Mouse (Mus musculus) liver, postnatal 0 days (tissue): ENCODE results near the gene Bdh2. TPM values are rescaled to one million over a fixed set of nuclear protein-coding genes. Genes with fewer than 3 reads are reported as not detected.
A peak's percentile ranks its signal among the peaks of the same experiment; 100 is the strongest.

ENCODE experiments used
- ATAC-seq: fragments of 200-750 bp; cut with Nextera tagmentation; 2 replicates; pipeline ENCODE4 v1.8.0; 2017; ENCODE audit warnings: mild to moderate bottlenecking, moderate library complexity
- DNase-seq: peaks from one replicate; pipeline ENCODE4 v3.0.0-alpha.2; 2016
- H3K27ac ChIP-seq: fragments of 300-500 bp; sonication (generic); 2 replicates; pipeline ENCODE4 v1.5.1; 2014; ENCODE audit warnings: antibody characterized with exemption, moderate library complexity, mild to moderate bottlenecking, low read depth
- H3K27me3 ChIP-seq: fragments of 300-500 bp; sonication (generic); 2 replicates; pipeline ENCODE4 v1.6.1; 2014; ENCODE audit warnings: low read length, control low read depth, mixed read lengths; ENCODE audit not compliant: insufficient read depth
- H3K36me3 ChIP-seq: fragments of 300-500 bp; sonication (generic); replicated peaks from 2 replicates; pipeline ENCODE4 v1.6.1; 2014; ENCODE audit warnings: mild to moderate bottlenecking, control low read depth, low read length, moderate library complexity, mixed read lengths; ENCODE audit not compliant: insufficient read depth
- H3K4me1 ChIP-seq: fragments of 300-500 bp; sonication (generic); 2 replicates; pipeline ENCODE4 v1.6.1; 2014; ENCODE audit warnings: antibody characterized with exemption, mild to moderate bottlenecking, control low read depth; ENCODE audit not compliant: insufficient read depth
- H3K4me2 ChIP-seq: fragments of 300-500 bp; sonication (generic); 2 replicates; pipeline ENCODE4 v1.6.1; 2014; ENCODE audit warnings: low read depth, mild to moderate bottlenecking, low read length, moderate library complexity, mixed read lengths
- H3K4me3 ChIP-seq: fragments of 300-500 bp; sonication (generic); 2 replicates; pipeline ENCODE4 v1.5.1; 2014; ENCODE audit warnings: low read depth, low read length
- H3K9ac ChIP-seq: fragments of 300-500 bp; sonication (generic); replicated peaks from 2 replicates; pipeline ENCODE4 v1.6.1; 2014; ENCODE audit warnings: mild to moderate bottlenecking, moderate library complexity
- H3K9me3 ChIP-seq: fragments of 300-500 bp; sonication (generic); 2 replicates; pipeline ENCODE4 v1.6.1; 2016; ENCODE audit warnings: mild to moderate bottlenecking, control low read depth, low read length, mixed read lengths
- CTCF ChIP-seq: sonication (generic); IDR thresholded peaks from 2 replicates; pipeline ENCODE4 v1.5.1; 2016; ENCODE audit warnings: antibody characterized with exemption, low read depth
- EP300 ChIP-seq: IDR thresholded peaks from 2 replicates; pipeline ENCODE4 v1.6.1; 2016; ENCODE audit warnings: antibody characterized with exemption, low read depth, mild to moderate bottlenecking
- WGBS: fragments of 180-500 bp; shearing (Covaris S2); extraction: QIAGEN DNeasy Blood & Tissue Kit; methylation state at CpG from one replicate; pipeline ENCODE4 v1.1.7; 2014; ENCODE audit not compliant: insufficient replicate concordance; 5-methylcytosine and 5-hydroxymethylcytosine counted together
- polyA plus RNA-seq: library from polyadenylated mRNA; unstranded; fragments of >200 nt; fragmentation: Nextera tagmentation; extraction: Ambion mirVana; gene quantifications from 2 replicates; pipeline ENCODE4 v1.2.1, GENCODE M21; 2015

Bdh2 gene
- polyA plus RNA-seq, result 0.59 and 0.67 TPM in 2 replicates

DNA sequence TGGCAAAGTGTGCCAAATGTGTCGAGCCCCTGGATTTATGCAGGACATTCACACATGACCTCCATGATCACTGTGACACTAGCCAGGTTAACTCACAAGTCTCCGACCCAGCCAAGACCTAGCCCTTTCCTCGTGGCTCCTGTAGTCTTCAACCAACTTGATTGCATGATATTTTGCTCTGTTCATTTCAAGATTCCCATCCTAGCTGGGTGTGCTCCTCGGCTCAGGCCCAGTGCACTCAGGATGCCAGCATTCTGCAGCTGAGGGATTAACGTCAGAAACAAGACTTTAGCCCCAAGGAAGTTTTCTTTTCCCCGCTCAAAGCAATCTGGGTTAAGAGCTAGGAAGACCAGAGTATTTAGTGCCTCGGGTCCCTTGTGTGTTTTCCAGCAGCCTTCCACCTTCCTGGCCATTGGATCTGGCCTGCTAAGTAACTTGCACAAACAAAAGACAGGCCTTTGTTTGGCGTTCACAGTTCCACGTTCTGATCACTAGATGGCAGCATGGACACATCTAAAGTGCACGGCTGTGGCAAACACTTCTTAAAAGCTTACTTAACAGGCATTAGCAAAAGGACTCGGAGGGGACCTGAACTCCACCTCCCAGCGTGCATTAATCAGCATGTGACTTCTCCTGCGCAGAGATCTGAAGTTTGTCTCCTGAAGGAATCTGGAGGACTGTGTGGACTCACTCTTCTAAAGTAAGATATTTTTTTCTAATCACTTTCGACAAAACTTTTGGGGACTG is at the start of gene Bdh2:
Gene Bdh2 (plus strand): TSS at position 553 of the 747 bp plus-strand sequence.
- peaks cover 4% of the 10 kb centered on the region; the same call in 1 of the 2 replicates for H3K9me3 ChIP-seq
- H3K9ac ChIP-seq, result no peak within 1 kb of the TSS
- H3K4me3 ChIP-seq, result no peak within 1 kb of the TSS
- H3K27me3 ChIP-seq, result no peaks in the 10 kb centered on the region
- H3K36me3 ChIP-seq, result no peaks in the 10 kb centered on the region
- no peak within 1 kb of the TSS for H3K4me2 ChIP-seq
- H3K27ac ChIP-seq, result no peak within 1 kb of the TSS
- DNase-seq, result peak; percentile 67
- WGBS, result 26% methylated on average over 14 of the region's 14 CpGs
- TF ChIP-seq EP300 (no peak), CTCF (peak; percentile 84)
- no peaks in the 10 kb centered on the region for H3K4me1 ChIP-seq
- ATAC-seq, result peak; percentile 62

DNA sequence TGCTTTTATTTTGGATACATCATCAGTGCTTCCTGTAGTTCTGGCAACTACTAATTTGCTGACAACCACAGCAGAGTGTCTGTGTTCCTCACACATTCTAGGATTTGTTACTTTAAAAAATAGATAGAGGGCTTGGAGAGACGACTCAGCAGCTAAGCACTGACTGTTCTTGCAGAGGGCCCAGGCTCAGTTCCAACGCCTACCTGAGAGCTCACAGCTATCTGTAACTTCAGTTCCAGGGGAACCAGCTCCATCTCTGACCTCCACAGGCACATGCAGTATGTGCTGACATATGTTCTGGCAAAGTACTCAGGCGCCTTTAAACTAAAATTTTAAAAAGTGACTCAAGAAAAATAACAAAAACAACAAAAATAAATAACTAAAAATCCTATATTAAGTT is 49.0 kb upstream of the Bdh2 start:
- Histone ChIP-seq H3K27ac (no peak overlapping the region), H3K27me3 (no peaks in the 10 kb centered on the region), H3K4me2 (no peak overlapping the region), H3K9me3 (no peaks in the 10 kb centered on the region), H3K4me3 (no peak overlapping the region), H3K4me1 (no peaks in the 10 kb centered on the region), H3K9ac (no peak overlapping the region), H3K36me3 (peaks cover 72% of the 10 kb centered on the region)
- TF ChIP-seq CTCF, result no peak
- TF ChIP-seq EP300, result no peak
- DNase-seq (no peak), ATAC-seq (no peak)
- WGBS, result 79% methylated on average over 3 of the region's 3 CpGs

DNA sequence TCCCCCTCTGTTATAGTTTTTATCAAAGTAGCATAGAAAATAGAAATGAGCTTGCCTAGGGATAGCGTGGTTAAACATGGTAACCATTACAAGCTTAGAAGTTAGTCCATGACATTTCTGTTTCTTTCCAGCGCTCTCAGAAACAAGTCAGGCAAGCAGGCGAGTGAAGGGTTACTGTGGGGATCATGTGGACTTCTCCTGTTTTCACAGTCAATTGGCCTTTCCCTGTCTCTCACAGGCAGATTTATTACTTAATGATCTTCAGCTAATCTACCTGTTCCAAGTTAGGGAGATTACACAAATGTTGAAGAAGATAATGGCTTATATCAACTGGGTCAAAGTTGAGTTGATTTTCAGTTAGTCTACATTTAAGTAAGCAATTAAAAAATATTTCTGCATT is 48.6 kb upstream of the Bdh2 start:
- Histone ChIP-seq H3K9ac (no peak overlapping the region), H3K36me3 (peaks cover 76% of the 10 kb centered on the region), H3K4me3 (no peak overlapping the region), H3K4me1 (no peaks in the 10 kb centered on the region), H3K4me2 (no peak overlapping the region), H3K9me3 (no peaks in the 10 kb centered on the region), H3K27ac (no peak overlapping the region), H3K27me3 (no peaks in the 10 kb centered on the region)
- WGBS, result 91% methylated on average over 3 of the region's 3 CpGs
- DNase-seq (no peak), ATAC-seq (no peak)
- no peak for TF ChIP-seq EP300
- TF ChIP-seq CTCF, result no peak

DNA sequence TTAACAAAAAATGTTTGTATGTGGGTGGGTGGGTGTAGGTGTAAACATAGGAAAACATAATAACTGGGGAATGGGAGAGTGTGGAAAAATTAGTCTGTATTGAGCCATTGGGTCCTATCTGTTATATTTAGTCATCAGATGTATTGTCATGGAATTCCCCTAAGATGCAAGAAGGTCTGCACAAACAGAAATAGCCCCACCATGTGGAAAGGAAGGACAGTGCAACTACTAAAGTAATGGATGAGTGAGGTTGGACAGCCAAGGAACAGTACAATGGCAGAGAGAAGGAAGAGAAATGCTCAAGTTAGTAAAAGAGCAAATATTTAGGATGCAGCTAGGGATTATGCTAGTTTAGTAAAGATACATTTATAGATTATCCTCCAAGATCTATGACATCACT is 35.3 kb upstream of the Bdh2 start:
- DNase-seq, result no peak
- Histone ChIP-seq H3K9me3 (no peaks in the 10 kb centered on the region), H3K4me1 (no peaks in the 10 kb centered on the region), H3K36me3 (peaks cover 81% of the 10 kb centered on the region), H3K27me3 (no peaks in the 10 kb centered on the region), H3K4me3 (no peak overlapping the region), H3K4me2 (no peak overlapping the region), H3K27ac (no peak overlapping the region), H3K9ac (no peak overlapping the region)
- no peak for ATAC-seq
- TF ChIP-seq EP300, result no peak
- peak; percentile 60 for TF ChIP-seq CTCF

DNA sequence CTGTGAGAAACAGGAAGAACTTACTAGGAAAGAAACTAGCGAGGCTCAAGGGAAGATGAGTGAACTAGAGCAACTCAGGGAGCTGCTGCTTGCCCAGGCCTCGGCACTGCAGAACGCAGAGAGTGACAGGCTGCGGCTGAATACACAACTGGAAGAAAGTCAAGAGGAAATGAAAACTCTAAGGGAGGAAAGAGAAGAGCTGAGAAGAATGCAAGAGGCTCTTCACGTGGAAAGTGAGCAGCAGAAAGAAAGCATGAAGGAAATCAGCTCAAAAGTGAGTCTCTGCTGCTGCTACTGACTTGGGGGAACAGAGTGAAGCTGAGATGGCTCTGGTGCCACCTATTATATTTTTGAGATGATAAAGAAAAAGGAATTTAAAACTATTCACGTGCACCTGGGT is 34.2 kb upstream of the Bdh2 start:
- no peak for TF ChIP-seq CTCF
- no peak for TF ChIP-seq EP300

DNA sequence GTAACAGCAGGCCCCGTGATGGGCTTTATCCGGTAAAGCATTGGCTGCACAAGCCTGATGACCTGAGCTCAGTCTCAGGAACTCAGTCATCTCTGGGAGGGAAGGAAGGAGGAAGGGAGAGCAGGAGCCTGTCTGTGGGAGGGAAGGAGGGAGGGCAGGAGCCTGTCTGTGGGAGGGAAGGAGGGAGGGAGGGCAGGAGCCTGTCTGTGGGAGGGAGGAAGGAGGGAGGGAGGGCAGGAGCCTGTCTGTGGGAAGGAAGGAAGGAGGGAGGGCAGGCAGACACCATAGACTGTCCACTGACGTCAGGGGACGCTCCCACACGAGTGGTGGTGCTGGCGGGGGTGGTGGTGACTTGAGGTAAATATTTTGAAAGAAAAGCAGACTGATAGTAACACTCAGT is 31.9 kb upstream of the Bdh2 start:
- Histone ChIP-seq H3K27ac (no peak overlapping the region), H3K27me3 (no peaks in the 10 kb centered on the region), H3K9ac (no peak overlapping the region), H3K9me3 (no peaks in the 10 kb centered on the region), H3K36me3 (peaks cover 67% of the 10 kb centered on the region), H3K4me2 (no peak overlapping the region), H3K4me1 (no peaks in the 10 kb centered on the region), H3K4me3 (no peak overlapping the region)
- DNase-seq, result peak; percentile 44
- WGBS, result 81% methylated on average over 6 of the region's 6 CpGs
- peak; percentile 68 for ATAC-seq
- no peak for TF ChIP-seq EP300
- no peak for TF ChIP-seq CTCF

More for the DNA sequence above, 34.2 kb upstream of the Bdh2 start:
- Histone ChIP-seq H3K4me1 (no peaks in the 10 kb centered on the region), H3K4me3 (no peak overlapping the region), H3K27me3 (no peaks in the 10 kb centered on the region), H3K4me2 (no peak overlapping the region), H3K9me3 (no peaks in the 10 kb centered on the region), H3K27ac (no peak overlapping the region), H3K9ac (no peak overlapping the region), H3K36me3 (peaks cover 80% of the 10 kb centered on the region)
- DNase-seq (no peak), ATAC-seq (no peak)
- WGBS, result 89% methylated on average over 6 of the region's 6 CpGs

DNA sequence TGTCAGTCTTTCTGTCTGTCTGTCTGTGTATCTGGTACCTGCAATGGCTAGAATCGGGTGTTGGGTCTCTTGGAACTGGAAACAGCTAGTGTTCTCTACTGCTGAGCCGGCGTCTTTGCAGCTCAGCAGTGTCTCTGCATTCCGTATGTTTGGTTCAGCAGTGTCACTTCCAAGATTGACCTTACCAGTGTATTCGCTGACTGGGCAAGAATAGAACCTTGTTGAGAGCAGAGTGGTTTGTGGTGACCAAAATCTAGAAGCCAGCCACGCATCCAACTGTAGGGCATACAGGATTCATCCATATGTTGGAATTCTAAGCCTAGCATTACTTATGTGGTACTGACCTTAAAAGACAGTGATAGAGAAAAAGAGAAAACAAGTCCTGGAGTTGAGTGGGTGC is 29.2 kb upstream of the Bdh2 start:
- Histone ChIP-seq H3K4me3 (no peak overlapping the region), H3K9me3 (no peaks in the 10 kb centered on the region), H3K27me3 (no peaks in the 10 kb centered on the region), H3K36me3 (peaks cover 62% of the 10 kb centered on the region), H3K9ac (no peak overlapping the region), H3K27ac (no peak overlapping the region), H3K4me1 (no peaks in the 10 kb centered on the region), H3K4me2 (no peak overlapping the region)
- DNase-seq (no peak), ATAC-seq (no peak)
- 90% methylated on average over 6 of the region's 6 CpGs for WGBS
- no peak for TF ChIP-seq EP300
- TF ChIP-seq CTCF, result no peak
